Mouse (Mus musculus) mouse embryonic stem cell (cell line): ENCODE data around the gene Dll4.

ENCODE experiments used
- in situ Hi-C, 2 experiments: fragments of 300-500 bp; cut with MboI; formaldehyde crosslinking; loops; 1 replicate in 1 of 2; 3 replicates in 1 of 2; pipeline ENCODE4 v1.14.3; 2019 to 2020; ENCODE audit warnings: low sequenced_read_pairs in 2 of 2, low pct_unique_long_range_greater_than_20kb in 1 of 2, mixed read lengths in 1 of 2; ENCODE audit not compliant: unreplicated experiment in 1 of 2

Gene Dll4

DNA sequence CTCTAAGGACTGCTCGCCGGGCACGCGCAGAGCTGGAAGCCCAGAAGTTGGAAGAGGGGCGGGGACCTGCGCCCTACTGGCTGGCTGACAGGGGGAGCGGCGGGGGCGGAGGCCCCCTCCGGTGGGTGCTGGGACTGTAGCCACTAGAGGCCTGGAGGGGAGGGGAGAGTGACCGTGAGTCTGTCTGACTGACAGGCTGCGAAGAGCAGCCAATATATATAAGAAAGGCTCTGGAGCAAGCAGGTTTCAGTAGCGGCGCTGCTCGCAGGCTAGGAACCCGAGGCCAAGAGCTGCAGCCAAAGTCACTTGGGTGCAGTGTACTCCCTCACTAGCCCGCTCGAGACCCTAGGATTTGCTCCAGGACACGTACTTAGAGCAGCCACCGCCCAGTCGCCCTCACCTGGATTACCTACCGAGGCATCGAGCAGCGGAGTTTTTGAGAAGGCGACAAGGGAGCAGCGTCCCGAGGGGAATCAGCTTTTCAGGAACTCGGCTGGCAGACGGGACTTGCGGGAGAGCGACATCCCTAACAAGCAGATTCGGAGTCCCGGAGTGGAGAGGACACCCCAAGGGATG is at the start of gene Dll4:
Dll4 (plus strand) TSS at position 217 of the 576 bp plus-strand sequence.
- in situ Hi-C loops: loop anchor here in 1 of 2 experiments (25.0 kb wide), 1 partner anchor 187 kb away; no protein-coding TSS in a partner anchor

DNA sequence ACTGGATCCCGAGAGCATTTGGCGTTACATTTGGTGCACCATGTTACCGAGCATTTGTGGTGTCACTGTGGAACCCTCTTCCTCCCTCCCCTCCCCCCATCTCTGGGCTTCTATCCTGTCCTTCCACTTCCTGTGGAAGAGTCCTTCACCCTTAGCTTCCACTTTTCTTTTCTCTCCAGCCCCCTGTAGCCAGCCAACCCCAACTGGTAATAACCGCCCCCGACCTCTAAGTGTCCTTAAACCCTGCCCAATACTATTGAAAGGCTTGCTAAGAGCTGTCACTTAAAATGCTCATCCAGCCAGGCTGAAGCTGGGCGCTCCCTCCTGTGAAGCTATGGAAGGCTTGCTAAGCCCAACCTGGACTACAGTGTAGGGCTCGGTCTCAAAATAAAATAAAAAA is 48.7 kb upstream of the Dll4 start:
- in situ Hi-C loops: no loop called here

DNA sequence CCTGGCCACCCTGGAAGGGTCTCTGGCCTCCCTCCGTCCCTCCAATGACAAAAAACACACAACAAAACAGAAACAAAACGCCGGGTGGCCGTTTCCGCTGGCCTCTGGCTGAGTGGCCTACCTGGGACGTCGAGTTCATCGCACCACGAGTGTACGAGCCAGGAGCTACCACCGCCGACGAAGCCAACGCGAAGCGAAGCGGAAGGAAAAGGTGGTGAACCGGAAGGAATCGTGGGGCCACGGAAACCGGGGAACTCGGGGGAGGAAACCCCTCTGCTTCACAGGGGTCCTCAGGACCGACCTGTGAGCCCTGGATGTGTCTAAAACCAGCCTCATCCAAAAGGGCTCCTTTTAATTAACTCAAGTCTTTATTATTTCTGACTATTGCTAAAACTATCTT is 47.8 kb upstream of the Dll4 start:
- in situ Hi-C loops: no loop called here

DNA sequence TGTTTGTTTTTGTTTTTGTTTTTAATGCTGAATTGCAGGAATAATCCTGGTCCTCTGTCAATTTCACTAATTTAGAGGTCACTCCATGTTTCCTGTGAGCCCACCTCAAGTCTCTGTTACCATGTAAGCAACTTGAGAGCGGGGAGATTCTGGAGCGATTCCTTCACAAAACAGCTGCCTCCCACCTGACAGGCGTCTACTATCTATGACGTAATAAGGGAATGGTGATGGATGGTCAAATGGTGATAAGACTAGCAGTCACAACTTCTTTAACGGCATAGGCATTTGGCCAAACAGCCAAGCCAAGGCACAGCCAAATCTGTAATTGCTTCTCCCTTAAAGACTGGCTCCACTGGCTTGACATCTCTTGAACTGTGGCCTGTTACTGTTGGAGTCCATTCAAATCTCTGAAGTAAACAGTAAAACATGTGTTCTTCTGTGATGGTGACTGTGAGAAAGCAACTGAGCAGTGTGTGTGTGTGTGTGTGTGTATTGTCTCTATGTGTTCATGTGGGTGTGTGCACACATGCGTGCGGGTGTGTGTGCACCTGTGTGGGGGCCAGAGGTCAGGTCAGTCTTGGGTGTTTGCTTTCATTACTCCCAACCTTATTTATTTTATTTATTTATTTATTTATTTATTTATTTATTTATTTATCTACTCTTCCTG is 43.6 kb upstream of the Dll4 start:
- in situ Hi-C loops: no loop called here

DNA sequence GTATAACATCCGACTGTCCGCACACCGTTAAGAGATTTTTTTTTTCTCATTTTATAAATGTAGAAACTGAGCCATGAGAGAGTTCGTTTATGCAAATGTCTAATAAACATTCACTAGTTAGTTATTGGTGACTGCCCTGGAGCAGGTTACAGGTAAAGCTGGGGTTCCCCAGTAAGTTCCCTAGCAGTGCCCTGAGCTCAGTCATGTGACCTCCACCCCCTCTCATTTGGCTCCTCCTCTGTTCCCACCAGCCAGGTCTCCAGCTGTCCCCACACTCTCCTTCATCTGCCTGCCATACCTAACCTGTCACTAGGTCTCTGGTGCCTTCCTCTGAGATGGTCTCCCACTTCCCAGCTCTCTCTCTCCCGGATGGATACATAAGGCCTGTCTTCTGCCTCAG is 38.2 kb upstream of the Dll4 start:
- in situ Hi-C loops: loop anchor here (5.0 kb wide), 1 partner anchor 35 kb away; no protein-coding TSS in a partner anchor

DNA sequence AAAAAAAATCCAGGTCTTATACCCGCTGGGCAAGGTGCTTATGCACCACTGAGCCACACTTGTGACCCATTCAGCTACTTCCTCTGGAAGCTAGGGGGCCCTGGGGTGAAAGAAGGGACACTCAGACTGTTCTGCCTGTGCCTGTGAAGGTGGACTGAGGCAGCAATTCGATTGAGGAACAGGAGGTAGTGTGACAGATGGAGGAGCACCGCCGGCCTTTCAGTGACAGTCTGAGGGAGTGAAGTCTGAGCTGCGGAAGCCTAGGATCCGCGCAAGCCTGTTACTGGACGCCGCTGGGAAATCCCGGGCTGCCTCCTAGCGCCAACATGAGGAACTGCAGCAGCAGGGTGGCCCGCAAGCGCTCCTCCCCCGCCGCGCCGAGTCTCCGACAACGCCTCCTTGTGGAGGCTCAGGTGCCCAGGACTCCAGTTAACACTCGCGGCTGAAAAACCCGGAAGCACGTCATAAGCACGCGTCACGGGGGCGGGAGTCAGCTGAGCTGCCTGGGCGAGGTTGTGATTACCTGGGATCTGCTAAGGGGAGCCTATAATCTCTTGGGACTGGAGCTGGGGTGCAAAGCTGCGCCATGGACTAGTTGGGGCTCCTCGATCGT is 37.2 kb upstream of the Dll4 start, which contains the start of gene Vps18:
Vps18 (plus strand) TSS at position 471 of the 613 bp plus-strand sequence.
- in situ Hi-C loops: loop anchor here (5.0 kb wide), 1 partner anchor 36 kb away; no protein-coding TSS in a partner anchor

DNA sequence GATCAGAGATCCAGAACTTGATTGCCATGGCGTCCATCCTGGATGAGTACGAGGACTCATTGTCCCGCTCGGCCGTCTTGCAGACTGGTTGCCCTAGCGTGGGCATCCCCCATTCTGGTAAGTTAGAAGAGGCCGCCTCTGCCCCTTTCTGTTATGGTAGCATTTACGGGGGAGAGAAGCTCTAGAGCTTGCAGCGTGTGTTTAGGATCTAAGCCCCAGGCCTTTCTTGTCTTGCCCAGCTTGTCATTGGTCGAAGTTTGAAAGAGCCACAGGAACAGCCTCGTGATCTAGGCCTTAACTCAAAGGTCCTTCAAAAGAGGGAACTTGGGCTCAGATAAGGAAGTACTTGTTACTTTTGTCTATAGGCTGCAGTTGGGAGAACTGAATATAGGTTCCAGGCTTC is 36.6 kb upstream of the Dll4 start:
- in situ Hi-C loops: loop anchor here (5.0 kb wide), 1 partner anchor 37 kb away; no protein-coding TSS in a partner anchor

DNA sequence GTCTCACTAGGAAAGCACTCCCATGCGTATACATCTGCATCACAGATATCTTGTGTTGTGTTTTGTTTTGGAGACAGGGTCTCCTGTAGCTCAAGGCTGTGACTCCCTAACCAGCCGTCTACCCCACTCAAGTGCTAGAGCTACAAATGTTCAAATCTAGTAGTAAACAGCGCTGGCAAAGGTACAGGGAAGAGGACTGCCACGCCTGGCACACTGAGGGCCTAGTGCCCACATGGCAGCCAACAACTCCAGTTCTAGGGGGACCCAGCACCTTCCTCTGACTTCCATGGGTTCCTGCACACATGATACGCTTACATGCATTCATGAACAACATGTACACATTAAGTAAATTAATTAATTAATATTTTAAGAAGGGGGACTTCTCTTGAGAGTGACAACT is 33.3 kb upstream of the Dll4 start:
- in situ Hi-C loops: no loop called here

DNA sequence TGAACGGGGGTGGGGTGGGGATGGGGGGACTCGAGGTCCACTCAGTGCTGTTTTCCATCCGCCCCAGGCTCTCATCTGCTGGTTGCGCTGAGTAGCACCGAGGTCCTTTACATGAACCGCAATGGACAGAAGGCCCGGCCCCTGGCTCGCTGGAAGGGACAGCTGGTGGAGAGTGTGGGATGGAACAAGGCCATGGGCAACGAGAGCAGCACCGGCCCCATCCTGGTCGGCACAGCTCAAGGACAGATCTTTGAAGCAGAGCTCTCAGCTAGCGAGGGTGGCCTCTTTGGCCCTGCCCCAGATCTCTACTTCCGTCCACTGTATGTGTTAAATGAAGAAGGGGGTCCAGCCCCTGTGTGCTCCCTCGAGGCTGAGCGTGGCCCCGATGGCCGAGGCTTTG is 32.7 kb upstream of the Dll4 start:
- in situ Hi-C loops: no loop called here

DNA sequence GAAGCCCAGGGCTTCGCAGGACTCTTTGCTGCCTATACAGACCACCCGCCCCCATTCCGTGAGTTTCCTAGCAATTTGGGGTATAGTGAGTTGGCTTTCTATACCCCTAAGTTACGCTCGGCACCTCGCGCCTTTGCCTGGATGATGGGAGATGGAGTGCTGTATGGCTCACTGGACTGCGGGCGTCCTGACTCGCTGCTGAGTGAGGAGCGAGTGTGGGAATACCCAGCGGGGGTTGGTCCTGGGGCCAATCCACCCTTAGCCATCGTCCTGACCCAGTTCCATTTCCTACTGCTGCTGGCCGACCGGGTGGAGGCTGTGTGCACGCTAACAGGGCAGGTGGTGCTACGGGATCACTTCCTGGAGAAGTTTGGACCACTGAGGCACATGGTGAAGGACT is 32.3 kb upstream of the Dll4 start:
- in situ Hi-C loops: no loop called here

DNA sequence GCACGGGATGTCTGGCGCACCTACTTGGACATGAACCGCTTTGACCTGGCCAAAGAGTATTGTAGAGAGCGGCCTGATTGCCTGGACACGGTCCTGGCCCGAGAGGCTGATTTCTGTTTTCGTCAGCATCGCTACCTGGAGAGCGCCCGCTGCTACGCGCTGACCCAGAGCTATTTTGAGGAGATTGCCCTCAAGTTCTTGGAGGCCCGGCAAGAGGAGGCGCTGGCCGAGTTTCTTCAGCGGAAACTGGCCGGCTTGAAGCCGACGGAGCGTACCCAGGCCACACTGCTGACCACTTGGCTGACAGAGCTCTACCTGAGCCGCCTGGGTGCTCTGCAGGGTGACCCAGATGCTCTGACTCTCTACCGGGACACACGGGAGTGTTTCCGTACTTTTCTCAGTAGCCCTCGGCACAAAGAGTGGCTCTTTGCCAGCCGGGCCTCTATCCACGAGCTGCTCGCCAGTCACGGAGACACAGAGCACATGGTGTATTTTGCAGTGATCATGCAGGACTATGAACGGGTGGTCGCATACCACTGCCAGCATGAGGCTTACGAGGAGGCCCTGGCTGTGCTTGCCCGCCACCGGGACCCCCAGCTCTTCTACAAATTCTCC is 31.7 kb upstream of the Dll4 start:
- in situ Hi-C loops: no loop called here

DNA sequence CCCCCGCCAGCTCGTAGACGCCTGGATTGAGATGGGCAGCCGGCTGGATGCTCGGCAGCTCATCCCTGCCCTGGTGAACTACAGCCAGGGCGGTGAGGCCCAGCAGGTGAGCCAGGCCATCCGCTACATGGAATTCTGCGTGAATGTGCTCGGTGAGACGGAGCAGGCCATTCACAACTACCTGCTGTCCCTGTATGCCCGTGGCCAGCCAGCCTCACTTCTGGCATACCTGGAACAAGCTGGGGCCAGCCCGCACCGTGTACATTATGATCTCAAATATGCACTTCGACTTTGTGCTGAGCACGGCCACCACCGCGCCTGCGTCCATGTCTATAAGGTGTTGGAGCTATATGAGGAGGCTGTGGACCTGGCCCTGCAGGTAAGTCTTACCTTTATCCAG is 31.2 kb upstream of the Dll4 start:
- in situ Hi-C loops: no loop called here

DNA sequence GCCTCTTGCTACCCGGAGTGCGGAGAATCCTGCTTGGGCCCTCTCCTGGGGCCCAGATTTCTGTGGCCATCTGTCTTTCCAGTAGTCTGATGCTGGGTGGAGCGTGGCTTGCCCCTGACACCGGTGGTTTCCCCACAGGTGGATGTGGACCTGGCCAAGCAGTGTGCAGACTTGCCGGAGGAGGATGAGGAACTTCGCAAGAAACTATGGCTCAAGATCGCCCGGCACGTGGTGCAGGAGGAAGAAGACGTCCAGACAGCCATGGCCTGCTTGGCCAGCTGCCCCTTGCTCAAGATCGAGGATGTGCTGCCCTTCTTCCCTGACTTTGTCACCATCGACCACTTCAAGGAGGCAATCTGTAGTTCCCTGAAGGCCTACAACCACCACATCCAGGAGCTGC is 28.8 kb upstream of the Dll4 start:
- in situ Hi-C loops: loop anchor here in 1 of 2 experiments (5.0 kb wide), 2 partner anchors 36 to 206 kb away; no protein-coding TSS in a partner anchor

DNA sequence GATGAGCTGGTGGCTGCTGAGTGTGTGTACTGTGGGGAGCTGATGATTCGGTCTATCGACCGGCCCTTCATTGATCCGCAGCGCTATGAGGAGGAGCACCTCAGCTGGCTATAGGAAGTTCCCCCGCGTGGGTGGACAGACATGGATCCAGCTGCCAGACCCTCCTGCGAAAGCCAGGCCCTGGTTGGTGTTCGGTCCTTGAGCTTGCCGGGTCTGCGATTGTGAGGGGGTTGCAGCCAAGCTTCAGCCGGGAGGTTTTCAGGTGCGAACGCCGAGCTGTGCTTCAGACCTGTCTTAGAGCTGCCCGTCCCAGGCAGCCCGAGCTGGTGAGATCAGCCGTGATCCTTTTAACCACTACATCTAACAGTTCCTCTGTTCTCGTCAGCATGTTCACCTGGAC is 28.1 kb upstream of the Dll4 start:
- in situ Hi-C loops: loop anchor here in 1 of 2 experiments (5.0 kb wide), 2 partner anchors 35 to 205 kb away; no protein-coding TSS in a partner anchor

DNA sequence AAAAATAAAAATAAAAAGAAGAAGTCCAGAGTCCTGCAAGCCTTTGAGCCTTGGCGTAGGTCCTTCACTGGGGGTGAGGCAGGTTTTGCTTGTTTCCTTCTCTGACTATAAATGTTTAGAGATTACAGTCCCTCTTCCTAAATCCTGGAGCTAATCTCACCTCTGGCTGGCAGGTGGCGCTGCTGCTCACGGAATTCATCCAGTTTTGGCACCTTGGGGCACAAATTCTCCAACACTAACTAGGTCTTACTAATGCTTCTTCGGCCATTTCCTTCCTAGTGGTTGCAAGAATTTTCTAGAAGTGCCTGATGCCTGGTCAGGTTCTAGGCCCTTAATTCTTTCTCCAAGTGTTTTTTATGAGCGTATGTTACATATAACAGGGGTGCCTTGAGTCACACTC is 27.3 kb upstream of the Dll4 start:
- in situ Hi-C loops: loop anchor here in 1 of 2 experiments (5.0 kb wide), 2 partner anchors 34 to 204 kb away; no protein-coding TSS in a partner anchor

DNA sequence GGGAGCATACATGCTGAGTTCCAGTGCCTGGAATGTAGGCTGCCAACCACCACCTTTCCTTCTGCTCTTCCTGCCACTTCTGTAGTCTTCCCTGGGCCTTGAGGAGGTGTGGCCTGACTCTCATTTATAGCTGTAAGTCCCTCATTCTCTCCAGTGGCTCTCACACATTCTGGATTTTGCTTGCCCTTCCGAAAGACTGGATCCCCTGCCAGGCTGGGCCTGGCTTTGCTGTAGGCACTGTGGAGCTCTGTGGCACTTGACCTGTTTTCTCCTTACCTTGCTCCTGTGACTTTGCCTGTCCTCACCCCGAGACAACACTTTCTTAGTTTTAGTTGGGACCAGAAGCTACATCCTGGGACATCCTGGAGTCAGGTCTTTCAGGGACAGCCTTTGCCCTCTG is 26.7 kb upstream of the Dll4 start:
- in situ Hi-C loops: loop anchor here in 1 of 2 experiments (5.0 kb wide), 2 partner anchors 33 to 203 kb away; no protein-coding TSS in a partner anchor

DNA sequence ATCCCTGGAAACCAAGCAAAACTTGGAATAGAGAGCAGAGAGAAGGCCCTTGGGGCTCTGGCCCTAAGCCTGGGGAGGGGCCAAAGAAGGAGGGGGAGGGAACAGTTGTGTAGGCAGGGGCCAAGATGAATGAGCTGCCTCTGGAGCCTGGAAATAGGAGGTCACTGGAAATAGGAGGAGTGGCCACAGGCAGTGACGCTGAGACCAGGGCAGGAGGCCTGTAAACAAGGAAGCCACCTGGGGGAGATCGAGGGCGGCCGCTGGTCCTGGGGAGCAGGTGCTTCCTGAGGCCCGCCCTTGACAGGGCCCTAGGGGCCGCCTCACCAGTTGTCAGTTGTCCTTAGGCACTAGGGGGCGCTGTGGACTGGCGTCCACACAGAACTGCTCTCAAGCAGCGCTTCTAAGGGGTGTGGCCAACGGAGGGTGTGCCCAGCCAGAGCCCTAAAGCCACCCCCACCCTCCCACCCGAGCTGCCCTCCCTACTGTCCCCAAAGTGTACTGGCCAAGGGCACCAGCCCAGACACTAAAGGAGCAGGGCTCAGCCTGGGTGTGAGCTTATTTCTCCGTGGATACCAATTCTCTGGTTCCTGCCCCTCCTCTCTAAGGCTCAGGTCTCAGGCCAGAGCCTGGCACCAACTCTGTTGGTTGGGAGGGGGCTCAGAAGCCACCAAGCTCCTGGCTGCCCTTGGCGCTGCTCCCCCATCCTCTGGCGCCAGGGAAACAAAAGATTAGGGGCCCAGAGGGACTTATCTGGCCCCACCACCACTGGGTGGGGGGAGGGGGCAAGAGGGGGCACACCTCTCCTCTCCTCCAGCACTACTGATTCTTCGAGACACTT is 25.4 kb upstream of the Dll4 start:
- in situ Hi-C loops: loop anchor here in 1 of 2 experiments (5.0 kb wide), 2 partner anchors 32 to 202 kb away; no protein-coding TSS in a partner anchor

DNA sequence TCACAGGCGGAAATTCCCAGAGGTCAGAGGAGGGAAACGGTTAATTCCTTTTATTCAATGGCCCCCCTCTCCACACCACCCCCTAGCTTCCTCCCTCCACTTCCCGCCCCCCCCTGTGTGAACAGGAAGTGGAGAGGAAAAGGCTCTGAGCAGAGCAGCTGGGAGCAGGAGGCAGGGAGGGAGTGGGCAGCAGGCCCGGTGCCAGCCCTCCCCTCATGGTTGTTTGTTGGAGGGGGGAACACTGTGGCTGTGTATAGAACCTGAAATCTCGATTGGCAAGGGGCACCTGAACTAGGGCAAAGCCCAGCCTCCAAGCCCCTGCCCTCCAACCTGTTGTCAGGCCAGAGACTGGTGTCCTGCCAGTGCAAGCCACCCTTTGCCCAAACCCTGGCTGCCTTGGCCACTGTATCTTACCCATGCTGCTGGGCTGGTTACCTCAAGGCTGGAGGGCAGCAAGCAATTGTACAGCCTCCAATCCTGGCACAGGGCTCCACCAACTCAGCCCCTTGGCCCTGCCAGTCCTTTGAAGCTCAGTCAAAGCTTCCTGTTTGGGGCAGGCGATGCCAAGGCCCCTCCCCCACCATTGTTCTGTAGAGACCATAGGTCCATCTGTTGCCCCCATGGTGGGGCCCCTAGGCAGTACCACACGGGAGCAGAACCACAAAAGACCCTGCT is 24.6 kb upstream of the Dll4 start:
- in situ Hi-C loops: no loop called here
